Mouse (Mus musculus) layer of hippocampus, adult 9-11 months (tissue): ENCODE data around the gene Nlrp3.
"Not testable (repeated sequence)": the region's sequence is repeated elsewhere in the genome, so short reads cannot be mapped to it uniquely, and the experiment has no call there.

Experiments used
- DNase-seq: peaks from one replicate; pipeline ENCODE4 v3.0.0; 2022

Gene Nlrp3

DNA sequence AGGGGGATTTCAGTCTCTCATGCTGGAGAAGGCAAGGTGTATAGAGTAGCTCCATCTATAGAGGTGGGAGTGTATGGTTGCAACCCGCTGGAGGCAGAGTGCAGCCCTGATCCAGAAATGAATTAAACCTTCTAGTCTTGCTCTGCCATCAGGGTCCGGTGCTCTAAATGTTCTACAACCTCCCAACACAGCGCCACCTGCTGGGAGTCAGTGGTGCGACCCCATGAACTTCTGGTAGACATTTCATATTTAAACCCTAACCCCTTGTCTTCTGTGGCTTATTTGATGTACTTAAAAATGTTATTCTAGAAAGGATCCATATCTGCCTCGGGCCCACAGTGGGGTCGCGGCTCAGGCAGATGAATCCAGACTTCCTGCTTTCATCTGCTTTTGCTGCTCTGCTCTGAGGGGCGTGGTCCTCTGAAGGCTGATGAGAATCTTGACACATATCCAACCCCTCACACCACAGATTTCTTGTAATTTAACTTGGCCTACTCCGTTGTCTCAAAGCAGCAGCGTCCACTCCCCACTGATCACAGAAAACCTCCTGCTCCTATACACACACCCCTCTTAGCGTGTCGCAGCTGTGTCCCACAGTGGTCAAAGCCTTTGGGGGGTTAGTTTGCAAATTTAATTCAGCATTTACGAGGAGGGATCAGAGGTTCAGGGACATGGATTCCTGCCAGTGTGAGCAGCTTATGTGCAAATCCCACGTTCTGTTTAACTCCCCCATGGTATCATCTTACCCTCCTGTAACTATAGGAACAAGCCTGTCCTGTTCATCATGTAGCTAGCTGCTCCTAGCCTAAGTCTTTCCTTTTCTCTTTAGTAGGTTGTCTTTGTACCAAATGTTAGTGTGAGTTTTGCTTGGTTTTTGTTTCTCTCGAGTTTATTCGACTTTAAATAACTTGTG, 3.9 kb upstream of the Nlrp3 start:
- DNase-seq = no peak

DNA sequence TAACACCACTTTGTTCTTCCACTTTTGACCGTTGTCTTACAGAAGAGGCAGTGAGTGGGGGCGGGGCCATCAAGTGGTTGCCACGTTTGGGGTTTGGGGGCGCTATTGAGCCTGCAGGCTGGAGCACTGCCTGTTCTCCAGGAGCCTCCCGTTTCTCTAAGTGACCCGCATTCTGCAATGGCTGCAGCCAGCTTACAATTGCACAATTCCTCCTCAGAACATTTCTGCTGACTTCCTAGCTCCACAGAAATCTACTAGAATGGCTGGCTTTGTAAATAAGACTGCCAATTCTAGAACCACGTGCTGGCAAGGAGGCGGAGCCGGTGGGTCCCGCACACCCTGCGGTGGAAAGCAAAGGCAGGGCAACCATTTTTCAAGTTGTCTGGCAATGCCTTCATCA, 3.0 kb upstream of the Nlrp3 start:
- peak; percentile 80 for DNase-seq

DNA sequence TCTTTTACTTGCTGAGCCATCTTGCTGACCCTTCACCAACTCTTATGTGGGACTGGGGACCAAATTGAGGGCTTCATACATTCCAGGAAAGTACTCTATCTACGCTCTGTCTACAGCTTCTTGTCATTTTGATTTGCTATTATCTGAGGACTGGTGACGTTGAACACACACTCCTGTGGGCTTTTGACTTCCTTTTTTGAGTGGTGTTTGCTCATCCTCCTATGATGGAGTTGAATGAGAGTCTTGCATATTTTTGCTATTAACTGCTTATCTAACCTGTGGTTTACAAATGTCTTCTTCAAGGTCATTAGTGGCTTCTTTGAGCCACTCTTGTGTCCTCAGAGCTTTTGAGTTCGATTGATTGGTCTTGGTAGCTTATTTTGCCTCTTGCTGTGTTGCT, 1.2 kb upstream of the Nlrp3 start:
- DNase-seq = no peak

DNA sequence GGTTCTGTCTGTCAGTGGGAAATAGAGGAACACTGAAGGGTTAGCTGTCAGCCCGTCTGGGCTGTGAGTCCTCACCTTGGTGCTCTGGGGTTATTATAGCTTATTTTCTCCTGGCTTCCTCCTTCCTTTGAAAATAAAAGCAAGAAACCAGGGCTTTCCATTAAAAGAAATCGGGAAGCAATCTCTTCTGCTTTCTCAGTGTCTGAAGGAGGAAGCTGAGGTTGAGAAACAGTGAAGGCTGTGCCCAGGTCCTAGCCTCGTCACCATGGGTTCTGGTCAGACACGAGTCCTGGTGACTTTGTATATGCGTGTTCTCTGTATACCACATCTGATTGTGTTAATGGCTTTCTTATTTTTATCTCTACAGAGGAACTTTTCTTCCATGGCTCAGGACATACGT, 1.1 kb downstream of the Nlrp3 start:
- peak; percentile 60 for DNase-seq

DNA sequence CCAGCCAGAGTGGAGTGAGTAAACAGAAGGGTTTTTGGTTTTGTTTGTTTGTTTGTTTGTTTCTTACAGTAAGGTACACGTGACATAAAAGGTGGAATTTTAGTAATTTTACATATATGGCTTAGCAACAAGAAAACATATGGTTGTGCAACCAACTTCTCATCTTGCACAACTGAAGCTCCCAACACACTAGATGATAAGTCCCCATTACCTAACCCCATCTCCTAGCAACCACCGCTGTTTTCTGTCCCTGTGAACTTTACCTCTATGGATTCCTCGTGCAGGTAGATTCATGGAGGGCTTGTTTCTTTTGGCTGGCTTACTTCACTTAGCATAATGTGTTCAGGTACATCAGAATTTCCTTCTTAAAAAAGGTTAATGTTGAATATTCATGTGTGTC, 2.0 kb downstream of the Nlrp3 start:
- DNase-seq = no peak

DNA sequence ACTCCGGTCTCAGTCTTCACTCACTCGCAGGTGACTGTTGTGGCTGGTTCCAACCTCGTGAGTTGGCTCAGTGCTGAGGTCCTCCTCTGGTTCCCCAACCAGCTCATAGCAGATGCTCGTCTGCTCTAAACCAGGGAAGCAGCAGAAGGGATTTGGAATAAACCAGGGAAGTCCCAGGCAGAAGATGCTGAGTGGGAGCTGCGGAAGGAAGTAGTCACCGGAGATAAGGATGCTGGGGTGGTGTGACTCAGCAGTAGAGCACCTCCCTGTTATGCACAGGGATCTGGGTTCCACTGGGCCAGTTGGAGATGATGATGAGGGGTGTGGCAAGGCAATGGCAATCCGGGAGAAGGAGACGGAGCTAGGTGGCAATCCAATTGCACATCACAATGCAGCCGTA, 2.6 kb downstream of the Nlrp3 start:
- no peak for DNase-seq

DNA sequence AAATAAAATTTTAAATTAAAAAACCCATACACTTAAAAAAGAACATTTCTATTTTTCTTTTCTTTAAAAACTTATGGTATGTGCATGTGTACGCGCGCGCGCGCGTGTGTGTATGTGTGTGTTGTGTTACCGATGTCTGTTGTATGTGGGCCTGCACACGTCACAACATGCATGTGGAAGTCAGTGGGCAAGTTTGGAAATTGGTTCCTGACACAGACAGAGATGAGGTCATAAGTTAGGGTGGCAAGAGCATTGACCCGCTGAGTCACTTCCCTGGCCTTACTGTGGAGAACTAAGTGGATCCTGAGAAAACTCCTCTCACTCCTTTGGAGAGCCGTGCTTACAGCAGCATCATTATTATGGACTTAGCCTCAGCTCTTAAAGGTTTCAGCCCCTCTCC, 12.8 kb downstream of the Nlrp3 start:
- DNase-seq = no peak

DNA sequence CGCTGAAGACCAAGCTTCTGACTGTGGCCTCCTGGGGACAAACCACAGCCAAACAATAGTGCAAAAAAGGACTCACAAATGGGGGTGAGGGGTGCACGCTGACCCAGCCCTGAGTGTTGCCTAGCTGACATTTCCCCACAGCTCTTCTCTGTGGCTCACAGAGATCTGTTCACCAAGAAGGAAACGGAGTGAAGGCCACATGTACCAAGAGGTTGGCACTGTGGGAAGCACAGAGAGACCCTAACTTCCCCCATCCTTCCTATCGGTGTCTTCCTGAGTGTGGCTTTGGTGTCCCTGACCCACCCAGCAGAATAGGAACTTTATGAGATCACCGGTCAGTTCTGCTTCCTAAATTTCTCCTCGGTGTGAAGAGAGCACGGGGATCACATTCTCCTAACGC, 13.2 kb downstream of the Nlrp3 start:
- no peak for DNase-seq

DNA sequence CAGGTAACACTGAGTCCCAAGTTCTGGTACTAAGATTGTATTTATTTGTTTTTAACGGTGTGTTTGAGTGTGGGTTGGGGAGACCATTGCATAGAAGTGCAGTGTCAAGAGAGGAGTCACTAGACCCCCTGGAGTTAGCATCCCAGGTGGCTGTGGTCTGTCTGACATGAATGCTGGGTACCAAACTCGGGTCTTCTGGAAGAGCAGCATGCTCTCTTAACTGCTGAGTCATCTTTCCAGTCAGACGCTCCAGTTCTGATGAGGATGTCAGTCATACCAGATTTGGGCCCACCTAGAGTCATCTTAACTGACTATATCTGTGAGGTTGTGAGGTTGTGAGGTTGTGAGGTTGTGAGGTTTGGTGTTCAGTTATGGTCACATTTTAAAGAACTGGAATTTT, 19.5 kb downstream of the Nlrp3 start:
- DNase-seq = no peak

DNA sequence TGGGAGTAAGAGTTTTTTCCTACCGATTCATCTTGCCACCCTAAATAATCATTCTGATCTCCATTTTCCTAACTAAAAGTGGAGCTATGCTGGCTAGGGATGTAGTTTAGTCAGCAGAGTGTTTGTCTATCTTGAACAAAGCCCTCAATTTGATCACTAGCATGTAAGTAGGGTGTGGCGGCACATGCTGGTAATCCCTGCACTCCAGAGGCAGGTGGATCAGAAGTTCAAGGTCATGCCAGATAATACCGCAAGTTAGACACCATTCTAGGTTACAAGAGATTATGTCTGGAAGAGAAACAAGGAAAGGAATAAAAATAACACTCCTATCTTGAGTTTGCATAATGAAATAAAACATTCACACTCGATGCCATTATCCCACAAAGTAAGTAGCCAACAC, 21.0 kb downstream of the Nlrp3 start:
- DNase-seq = no peak

DNA sequence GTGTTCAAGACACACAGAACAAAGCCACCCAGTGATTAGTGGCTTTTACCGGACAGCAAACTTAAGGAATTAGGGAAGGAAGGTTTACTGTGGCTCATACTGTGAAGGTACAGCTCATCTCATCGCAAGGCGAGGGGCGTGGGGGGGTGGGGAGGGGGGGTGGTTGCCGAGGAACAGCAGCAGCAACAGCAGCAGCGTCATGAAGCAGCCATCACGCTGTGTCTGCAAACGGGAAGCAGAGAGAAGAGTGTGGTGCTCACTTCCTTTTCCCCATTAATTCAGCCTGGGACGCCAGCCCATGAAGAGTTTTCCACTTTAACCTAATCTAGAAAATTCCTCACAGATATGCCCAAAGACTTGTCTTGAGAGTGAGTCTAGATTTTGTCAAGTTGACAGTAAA, 21.5 kb downstream of the Nlrp3 start:
- DNase-seq = no peak

DNA sequence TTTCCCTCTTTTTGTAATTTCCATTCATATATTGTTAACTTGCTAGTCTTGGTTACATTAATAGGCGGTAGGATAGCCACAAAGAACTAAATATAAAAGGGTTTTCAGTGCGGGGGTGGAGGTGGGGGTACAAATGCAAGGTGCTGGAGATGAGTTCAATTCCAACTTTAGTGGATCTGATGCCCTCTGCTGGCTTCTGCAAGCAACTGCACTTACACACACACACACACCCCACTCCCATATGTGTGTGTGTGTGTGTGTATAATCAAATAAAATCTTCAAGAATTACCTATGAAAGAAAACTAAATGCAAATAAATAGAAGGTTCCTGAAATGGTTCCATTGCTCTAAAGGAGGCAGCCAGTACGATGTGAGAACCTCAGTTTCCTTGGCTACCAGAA, 27.9 kb downstream of the Nlrp3 start:
- DNase-seq = no peak

DNA sequence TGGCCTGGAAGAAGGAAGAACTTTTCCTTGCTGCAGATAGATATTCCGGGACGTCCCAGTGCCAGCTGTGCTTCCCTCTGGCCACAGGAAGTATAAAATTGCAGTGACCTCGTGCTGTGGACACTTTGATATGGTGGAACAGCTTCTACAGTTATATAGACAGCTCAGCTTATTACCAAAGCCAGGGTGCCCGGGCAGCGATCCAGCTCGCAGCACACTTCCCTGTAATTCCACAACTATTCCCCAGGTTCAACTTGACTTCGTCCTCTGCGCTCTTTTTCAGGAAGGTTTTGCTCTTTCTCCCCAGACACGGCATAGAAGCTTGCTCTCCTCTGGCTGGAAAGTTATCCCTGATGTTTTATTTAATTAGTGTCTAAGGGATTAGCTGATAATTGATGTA, 34.4 kb downstream of the Nlrp3 start:
- no peak for DNase-seq

DNA sequence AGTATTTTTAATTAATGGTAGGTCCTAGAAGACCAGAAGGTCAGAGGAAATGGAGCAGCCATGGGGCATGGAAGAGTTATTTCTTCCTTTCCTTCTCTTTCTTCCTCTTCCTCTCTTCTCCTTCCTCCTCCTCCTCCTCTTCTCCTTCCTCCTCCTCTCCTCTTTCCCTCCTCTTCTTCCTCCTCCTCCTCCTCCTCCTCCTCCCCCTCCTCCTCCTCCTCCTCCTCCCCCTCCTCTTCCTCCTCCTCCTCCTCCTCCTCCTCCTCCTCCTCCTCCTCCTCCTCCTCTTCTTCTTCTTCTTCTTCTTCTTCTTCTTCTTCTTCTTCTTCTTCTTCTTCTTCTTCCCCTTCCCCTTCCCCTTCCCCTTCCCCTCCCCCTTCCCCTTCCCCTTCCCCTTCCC, 34.8 kb downstream of the Nlrp3 start, which contains the start of gene Olfr222:
TSS of gene Olfr222 (minus strand) at position 101 of the 400 bp plus-strand sequence.
- DNase-seq = not testable (repeated sequence)

DNA sequence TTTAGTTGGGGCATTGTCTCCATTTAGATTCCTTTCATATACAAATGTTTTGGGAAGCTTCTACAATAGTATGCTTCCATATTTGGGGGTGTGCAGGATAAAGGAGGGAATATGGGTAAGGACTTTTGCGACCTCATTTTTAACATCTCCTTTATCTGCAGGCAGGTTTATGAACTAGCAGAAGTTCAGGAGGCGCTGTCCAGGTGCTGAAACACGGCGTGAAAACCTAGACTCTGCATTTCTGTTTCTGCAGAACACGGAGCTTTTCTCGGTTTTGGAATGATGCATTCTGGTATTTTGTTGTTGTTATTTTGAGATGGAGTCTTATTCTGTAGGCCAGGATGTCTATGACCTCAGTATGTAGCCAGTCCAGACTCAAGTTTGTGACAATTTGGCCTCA, 43.2 kb downstream of the Nlrp3 start:
- DNase-seq = no peak

DNA sequence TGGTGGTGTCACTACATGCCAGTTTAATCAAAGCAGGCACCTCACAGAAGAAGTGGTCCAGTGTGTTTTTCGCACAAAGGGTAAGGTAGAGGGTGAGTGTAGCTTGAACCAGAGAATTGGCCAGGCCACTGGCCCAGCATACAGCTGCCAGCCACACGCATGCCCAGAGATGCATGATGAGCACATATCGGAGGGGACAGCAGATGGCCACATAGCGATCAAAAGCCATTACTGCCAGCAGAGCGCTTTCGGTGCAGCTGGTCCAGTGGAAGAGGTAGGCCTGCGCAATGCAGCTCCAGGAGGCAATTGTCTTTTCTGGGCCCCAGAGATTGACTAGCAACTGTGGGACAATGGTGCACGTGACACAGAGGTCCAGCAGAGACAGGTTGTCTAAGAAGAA, 48.1 kb downstream of the Nlrp3 start:
- no peak for DNase-seq

DNA sequence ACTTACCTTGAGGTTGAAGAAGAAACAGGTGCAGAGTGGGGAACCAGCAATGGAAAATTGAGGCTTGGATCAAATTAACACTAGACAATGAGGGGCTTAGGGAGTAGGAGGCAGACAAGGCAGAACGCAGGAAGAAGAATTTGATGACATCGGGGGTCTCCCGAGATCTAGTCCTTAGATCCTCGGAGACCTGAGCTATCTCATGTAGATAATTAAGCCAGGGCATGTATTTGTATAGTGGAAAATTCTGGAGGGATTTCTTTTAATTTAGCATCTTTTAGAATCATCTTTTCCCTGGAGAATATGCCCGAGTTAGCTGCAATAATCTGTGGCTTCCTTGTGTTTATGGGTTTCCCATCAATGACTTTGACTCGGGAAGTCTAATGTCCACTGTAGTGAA, 51.8 kb downstream of the Nlrp3 start, which contains the start of gene Olfr223:
TSS of gene Olfr223 (minus strand) at position 101 of the 400 bp plus-strand sequence.
- no peak for DNase-seq

DNA sequence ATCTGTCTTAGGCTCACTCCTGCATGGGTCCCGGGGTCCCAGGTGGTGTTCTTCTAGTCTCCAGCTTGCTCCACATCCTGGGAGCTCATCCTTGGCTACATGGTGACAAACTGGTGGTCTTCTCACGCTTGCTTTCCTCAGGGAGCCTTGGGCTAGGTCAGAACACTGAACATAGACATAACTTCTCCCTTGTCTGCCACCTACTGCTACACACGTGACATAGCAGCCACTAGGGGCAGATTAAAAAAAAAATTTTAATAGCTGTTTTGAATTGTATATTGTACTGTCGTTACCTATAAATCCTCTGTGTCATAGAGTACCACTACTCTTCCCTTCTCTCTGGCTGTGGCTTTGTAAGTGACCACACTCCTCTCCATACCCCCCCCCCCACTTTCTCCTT, 54.7 kb downstream of the Nlrp3 start:
- no peak for DNase-seq

DNA sequence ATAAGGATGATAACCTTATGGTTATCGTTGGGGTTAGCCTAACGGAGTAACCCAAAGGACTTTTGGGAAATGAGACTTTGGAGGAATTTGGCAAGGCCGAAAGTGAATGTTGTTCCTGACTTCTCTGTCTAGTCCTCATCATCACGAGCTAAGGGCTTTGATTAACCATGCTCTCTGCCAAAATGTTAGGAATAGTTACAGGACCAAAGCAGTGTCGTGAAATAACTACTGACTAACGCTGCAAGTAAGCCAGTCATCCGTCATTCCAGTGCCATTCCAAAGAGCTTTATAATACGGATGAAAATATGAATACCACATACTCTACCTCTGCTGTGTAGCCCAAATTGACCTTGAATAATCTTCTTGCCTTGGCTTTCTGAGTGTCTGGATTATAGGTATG, 55.6 kb downstream of the Nlrp3 start:
- no peak for DNase-seq

DNA sequence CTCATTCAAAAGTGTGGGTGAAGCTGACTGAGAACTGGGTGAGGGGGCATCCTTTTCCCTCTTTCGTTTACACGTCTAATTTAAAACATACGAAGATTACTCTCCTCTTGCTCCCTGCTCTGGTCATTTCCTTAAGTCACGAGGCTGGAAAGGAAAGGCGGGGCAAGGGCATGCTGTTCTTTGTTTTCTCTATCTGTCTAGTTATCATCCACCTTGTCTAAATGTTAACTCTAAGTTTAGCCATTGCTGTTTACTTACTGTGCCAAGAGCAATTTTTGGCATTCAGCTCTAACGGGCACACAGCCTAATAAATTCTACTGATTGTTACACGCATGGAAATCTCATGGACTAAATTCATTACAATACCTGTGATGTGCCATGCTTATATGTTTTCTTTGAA, 57.8 kb downstream of the Nlrp3 start:
- DNase-seq = no peak

DNA sequence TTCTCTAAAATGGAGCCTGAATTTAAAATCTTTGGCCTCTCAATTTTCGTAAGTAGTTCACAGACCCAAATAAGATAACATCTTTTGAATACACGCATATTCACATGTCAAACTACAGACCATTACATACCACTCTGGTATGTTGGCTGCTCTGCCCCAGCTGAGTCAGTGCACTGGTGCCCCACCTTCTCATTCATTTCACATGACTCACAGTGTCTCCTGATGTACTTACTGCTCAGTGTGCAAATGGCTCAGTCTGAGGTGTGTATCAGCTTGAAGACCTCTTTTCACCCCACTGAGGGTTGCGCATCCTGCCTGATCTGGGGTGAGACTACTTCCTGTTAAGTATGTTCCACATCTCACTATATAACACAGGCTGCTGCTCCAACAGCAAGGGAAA, 59.5 kb downstream of the Nlrp3 start:
- no peak for DNase-seq

DNA sequence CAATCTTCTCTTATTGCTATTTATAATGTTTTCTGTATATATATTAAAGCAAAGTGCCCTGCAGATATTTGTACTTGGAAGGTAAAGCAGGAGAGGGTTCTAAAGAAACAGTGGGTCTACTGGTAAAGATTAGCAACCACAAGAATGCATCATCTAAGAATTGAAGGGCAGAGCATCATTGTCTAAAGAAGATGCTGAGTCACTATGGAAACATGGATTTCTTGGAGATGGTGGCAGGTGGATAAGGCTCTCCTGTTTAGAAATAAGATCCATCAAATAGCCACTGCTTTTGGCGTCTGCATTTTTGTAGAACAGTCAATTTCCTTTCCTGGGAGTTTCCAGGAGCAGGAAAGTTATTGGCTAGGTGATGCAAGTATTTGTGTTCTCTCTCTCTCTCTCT, 60.9 kb downstream of the Nlrp3 start:
- DNase-seq = no peak

DNA sequence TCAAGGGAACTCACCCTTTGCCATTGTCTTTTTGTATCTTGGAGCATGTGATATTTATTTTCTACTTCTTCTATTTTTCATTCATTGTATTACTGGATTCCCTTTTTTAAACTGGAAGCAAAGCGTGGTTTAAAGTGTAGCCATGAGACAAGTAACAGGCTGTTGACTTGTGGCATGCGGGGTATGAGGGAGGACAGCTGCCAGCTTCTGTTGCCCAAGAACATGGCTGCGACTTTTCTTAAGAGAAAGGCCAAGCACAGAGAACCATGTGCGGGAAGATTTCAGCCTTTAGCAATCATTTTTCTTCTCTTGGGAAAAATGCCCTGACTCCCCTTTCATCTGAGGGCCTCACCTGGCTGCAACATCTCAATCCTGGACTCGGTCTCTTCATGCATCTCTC, 70.3 kb downstream of the Nlrp3 start:
- DNase-seq = no peak

DNA sequence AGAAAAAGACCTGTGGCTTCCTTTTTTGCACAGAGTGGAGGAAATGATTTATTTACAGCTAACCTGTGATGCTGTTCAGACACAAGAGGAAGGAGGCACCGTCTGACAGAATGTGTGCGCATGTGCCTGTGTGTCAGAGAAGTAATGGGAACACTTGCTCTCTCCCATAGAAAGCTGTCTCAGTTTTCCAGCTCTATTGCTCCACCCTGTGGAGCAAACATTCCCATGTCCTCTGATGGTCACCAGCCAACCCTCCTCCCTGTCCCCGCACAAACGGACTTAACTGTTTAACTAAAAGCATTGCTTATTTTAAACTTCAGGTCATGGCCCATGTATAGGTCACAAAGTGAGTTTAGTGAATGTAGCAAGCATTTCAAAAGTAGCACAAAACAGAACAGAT, 72.8 kb downstream of the Nlrp3 start:
- peak; percentile 16 for DNase-seq
